Mouse (Mus musculus) intestine, embryonic 16.5 days (tissue): ENCODE measurements around the gene Tmprss11d. TPM values are rescaled to one million over a fixed set of nuclear protein-coding genes. Genes with fewer than 3 reads are reported as not detected.

Experiments used
- ATAC-seq: fragments of 200-750 bp; cut with Nextera tagmentation; 2 replicates; pipeline ENCODE4 v1.8.0; 2017; ENCODE audit warnings: moderate TSS enrichment, moderate library complexity
- H3K27ac ChIP-seq: fragments of 300-500 bp; sonication (generic); 2 replicates; pipeline ENCODE4 v1.5.1; 2014; ENCODE audit warnings: mild to moderate bottlenecking, low read length
- H3K27me3 ChIP-seq: fragments of 300-500 bp; sonication (generic); replicated peaks from 2 replicates; pipeline ENCODE4 v1.6.1; 2014; ENCODE audit warnings: low read length, control low read depth, mixed read lengths; ENCODE audit not compliant: control insufficient read depth, insufficient read depth
- H3K36me3 ChIP-seq: fragments of 300-500 bp; sonication (generic); 2 replicates; pipeline ENCODE4 v1.6.1; 2014; ENCODE audit warnings: low read length, control low read depth; ENCODE audit not compliant: control insufficient read depth, insufficient read depth
- H3K4me1 ChIP-seq: fragments of 300-500 bp; sonication (generic); 2 replicates; pipeline ENCODE4 v1.6.1; 2014; ENCODE audit warnings: low read length, control low read depth, mixed read lengths; ENCODE audit not compliant: control insufficient read depth, insufficient read depth
- H3K4me2 ChIP-seq: fragments of 300-500 bp; sonication (generic); 2 replicates; pipeline ENCODE4 v1.6.1; 2014; ENCODE audit warnings: low read depth, low read length, control low read depth
- H3K4me3 ChIP-seq: fragments of 300-500 bp; sonication (generic); 2 replicates; pipeline ENCODE4 v1.5.1; 2014; ENCODE audit warnings: mild to moderate bottlenecking, low read length
- H3K9ac ChIP-seq: fragments of 300-500 bp; sonication (generic); 2 replicates; pipeline ENCODE4 v1.6.1; 2014; ENCODE audit warnings: low read depth, low read length
- H3K9me3 ChIP-seq: fragments of 300-500 bp; sonication (generic); 2 replicates; pipeline ENCODE4 v1.6.1; 2016; ENCODE audit warnings: low read length, control low read depth; ENCODE audit not compliant: control insufficient read depth
- WGBS: fragments of 180-500 bp; shearing (Covaris S2); extraction: QIAGEN DNeasy Blood & Tissue Kit; methylation state at CpG from one replicate; pipeline ENCODE4 v1.1.7; 2014; 5-methylcytosine and 5-hydroxymethylcytosine counted together
- polyA plus RNA-seq: library from polyadenylated mRNA; unstranded; fragments of >200 nt; fragmentation: Nextera tagmentation; extraction: Ambion mirVana; gene quantifications from 2 replicates; pipeline ENCODE4 v1.2.1, GENCODE M21; 2015

The Tmprss11d gene
- not detected in 2 replicates for polyA plus RNA-seq

GRCm38 (mm10) chr5:86373320-86373719 is at the start of gene Tmprss11d:
Tmprss11d (minus strand) TSS chr5:86373420.
- Histone ChIP-seq H3K36me3 (no peaks in the 10 kb centered on the region), H3K9me3 (no peaks in the 10 kb centered on the region), H3K4me3 (no peak within 1 kb of the TSS), H3K27ac (no peak within 1 kb of the TSS), H3K4me1 (no peaks in the 10 kb centered on the region), H3K9ac (no peak within 1 kb of the TSS), H3K27me3 (no peaks in the 10 kb centered on the region), H3K4me2 (no peak within 1 kb of the TSS)
- no peak for ATAC-seq
- WGBS, result 57% methylated on average over 3 of the region's 3 CpGs

- no peak for ATAC-seq
- Histone ChIP-seq H3K9me3 (no peaks in the 10 kb centered on the region), H3K27me3 (no peaks in the 10 kb centered on the region), H3K27ac (no peak overlapping the region), H3K4me3 (no peak overlapping the region), H3K4me1 (no peaks in the 10 kb centered on the region), H3K36me3 (no peaks in the 10 kb centered on the region), H3K4me2 (no peak overlapping the region), H3K9ac (no peak overlapping the region)
- 58% methylated on average over 3 of the region's 3 CpGs for WGBS
Measured at GRCm38 (mm10) chr5:86421323-86422028, 48.3 kb upstream of the Tmprss11d start.

GRCm38 (mm10) chr5:86419494-86419893 is 46.3 kb upstream of the Tmprss11d start:
- Histone ChIP-seq H3K27ac (no peak overlapping the region), H3K27me3 (no peaks in the 10 kb centered on the region), H3K9me3 (no peaks in the 10 kb centered on the region), H3K4me2 (no peak overlapping the region), H3K4me1 (no peaks in the 10 kb centered on the region), H3K36me3 (no peaks in the 10 kb centered on the region), H3K4me3 (no peak overlapping the region), H3K9ac (no peak overlapping the region)
- ATAC-seq, result no peak
- WGBS, result 20% methylated on average over 4 of the region's 4 CpGs

GRCm38 (mm10) chr5:86414280-86414679 is 41.1 kb upstream of the Tmprss11d start:
- H3K4me1 ChIP-seq, result no peaks in the 10 kb centered on the region
- no peak for ATAC-seq
- H3K36me3 ChIP-seq, result no peaks in the 10 kb centered on the region
- no peaks in the 10 kb centered on the region for H3K27me3 ChIP-seq
- WGBS, result 71% methylated on average over 7 of the region's 7 CpGs
- no peak overlapping the region for H3K4me3 ChIP-seq
- H3K4me2 ChIP-seq, result no peak overlapping the region
- no peaks in the 10 kb centered on the region for H3K9me3 ChIP-seq
- no peak overlapping the region for H3K27ac ChIP-seq
- H3K9ac ChIP-seq, result no peak overlapping the region

GRCm38 (mm10) chr5:86410815-86411214 is 37.6 kb upstream of the Tmprss11d start:
- no peak for ATAC-seq
- Histone ChIP-seq H3K27me3 (no peaks in the 10 kb centered on the region), H3K9me3 (no peaks in the 10 kb centered on the region), H3K4me1 (no peaks in the 10 kb centered on the region), H3K4me2 (no peak overlapping the region), H3K27ac (no peak overlapping the region), H3K9ac (no peak overlapping the region), H3K4me3 (no peak overlapping the region), H3K36me3 (no peaks in the 10 kb centered on the region)
- 22% methylated on average over 3 of the region's 3 CpGs for WGBS

GRCm38 (mm10) chr5:86407941-86408340 is 34.7 kb upstream of the Tmprss11d start:
- 91% methylated on average over 2 of the region's 2 CpGs for WGBS

GRCm38 (mm10) chr5:86407191-86407590 is 34.0 kb upstream of the Tmprss11d start:
- Histone ChIP-seq H3K4me2 (no peak overlapping the region), H3K9ac (no peak overlapping the region), H3K27me3 (no peaks in the 10 kb centered on the region), H3K4me3 (no peak overlapping the region), H3K9me3 (no peaks in the 10 kb centered on the region), H3K36me3 (no peaks in the 10 kb centered on the region), H3K4me1 (no peaks in the 10 kb centered on the region), H3K27ac (no peak overlapping the region)
- no peak for ATAC-seq
- 88% methylated on average over 3 of the region's 3 CpGs for WGBS

More at GRCm38 (mm10) chr5:86407941-86408340, 34.7 kb upstream of the Tmprss11d start:
- ATAC-seq, result no peak
- no peak overlapping the region for H3K4me2 ChIP-seq
- H3K36me3 ChIP-seq, result no peaks in the 10 kb centered on the region
- no peak overlapping the region for H3K9ac ChIP-seq
- H3K27ac ChIP-seq, result no peak overlapping the region
- H3K4me1 ChIP-seq, result no peaks in the 10 kb centered on the region
- H3K9me3 ChIP-seq, result no peaks in the 10 kb centered on the region
- no peak overlapping the region for H3K4me3 ChIP-seq
- H3K27me3 ChIP-seq, result no peaks in the 10 kb centered on the region

- 67% methylated on average over 4 of the region's 4 CpGs for WGBS
- H3K9me3 ChIP-seq, result no peaks in the 10 kb centered on the region
- H3K27ac ChIP-seq, result no peak overlapping the region
- no peaks in the 10 kb centered on the region for H3K27me3 ChIP-seq
- no peaks in the 10 kb centered on the region for H3K36me3 ChIP-seq
- no peak overlapping the region for H3K9ac ChIP-seq
- no peak for ATAC-seq
- no peaks in the 10 kb centered on the region for H3K4me1 ChIP-seq
- H3K4me2 ChIP-seq, result no peak overlapping the region
- H3K4me3 ChIP-seq, result no peak overlapping the region
Measured at GRCm38 (mm10) chr5:86359412-86359985, 13.7 kb downstream of the Tmprss11d start.

- Histone ChIP-seq H3K27ac (no peak overlapping the region), H3K4me2 (no peak overlapping the region), H3K9me3 (no peaks in the 10 kb centered on the region), H3K4me3 (no peak overlapping the region), H3K36me3 (no peaks in the 10 kb centered on the region), H3K27me3 (no peaks in the 10 kb centered on the region), H3K9ac (no peak overlapping the region), H3K4me1 (no peaks in the 10 kb centered on the region)
- WGBS, result 21% methylated on average over 7 of the region's 7 CpGs
- ATAC-seq, result no peak
Measured at GRCm38 (mm10) chr5:86352966-86353365, 20.3 kb downstream of the Tmprss11d start.
